Mouse (Mus musculus) NIH3T3 (cell line): ENCODE results near the gene Rpe65.

Source experiments
- DNase-seq: peaks from one replicate; pipeline ENCODE4 v3.0.0-alpha.2; 2012; ENCODE audit warnings: low read depth

The Rpe65 gene

GRCm38 (mm10) chr3:159598875-159599274 is at the start of gene Rpe65:
Gene Rpe65 (plus strand): TSS chr3:159599175.
- DNase-seq, result no peak

- DNase-seq, result no peak
Observed at GRCm38 (mm10) chr3:159550224-159550623, 48.8 kb upstream of the Rpe65 start.

GRCm38 (mm10) chr3:159614977-159615376 is 16.0 kb downstream of the Rpe65 start:
- DNase-seq, result no peak

- DNase-seq, result no peak
Observed at GRCm38 (mm10) chr3:159621026-159621425, 22.1 kb downstream of the Rpe65 start.

GRCm38 (mm10) chr3:159624010-159624409 is 25.0 kb downstream of the Rpe65 start:
- DNase-seq, result no peak

GRCm38 (mm10) chr3:159660741-159661140 is 61.8 kb downstream of the Rpe65 start:
- DNase-seq, result peak; percentile 48

GRCm38 (mm10) chr3:159663333-159663732 is 64.4 kb downstream of the Rpe65 start:
- DNase-seq, result no peak
